Mouse (Mus musculus): ENCODE data around the gene Prex1. TPM values are rescaled to one million over a fixed set of nuclear protein-coding genes. Genes with fewer than 3 reads are reported as not detected.
A peak's percentile ranks its signal among the peaks of the same experiment; 100 is the strongest.

Prex1 gene
- polyA plus RNA-seq, 1 experiment from 2014 or later = 16.1 TPM

DNA sequence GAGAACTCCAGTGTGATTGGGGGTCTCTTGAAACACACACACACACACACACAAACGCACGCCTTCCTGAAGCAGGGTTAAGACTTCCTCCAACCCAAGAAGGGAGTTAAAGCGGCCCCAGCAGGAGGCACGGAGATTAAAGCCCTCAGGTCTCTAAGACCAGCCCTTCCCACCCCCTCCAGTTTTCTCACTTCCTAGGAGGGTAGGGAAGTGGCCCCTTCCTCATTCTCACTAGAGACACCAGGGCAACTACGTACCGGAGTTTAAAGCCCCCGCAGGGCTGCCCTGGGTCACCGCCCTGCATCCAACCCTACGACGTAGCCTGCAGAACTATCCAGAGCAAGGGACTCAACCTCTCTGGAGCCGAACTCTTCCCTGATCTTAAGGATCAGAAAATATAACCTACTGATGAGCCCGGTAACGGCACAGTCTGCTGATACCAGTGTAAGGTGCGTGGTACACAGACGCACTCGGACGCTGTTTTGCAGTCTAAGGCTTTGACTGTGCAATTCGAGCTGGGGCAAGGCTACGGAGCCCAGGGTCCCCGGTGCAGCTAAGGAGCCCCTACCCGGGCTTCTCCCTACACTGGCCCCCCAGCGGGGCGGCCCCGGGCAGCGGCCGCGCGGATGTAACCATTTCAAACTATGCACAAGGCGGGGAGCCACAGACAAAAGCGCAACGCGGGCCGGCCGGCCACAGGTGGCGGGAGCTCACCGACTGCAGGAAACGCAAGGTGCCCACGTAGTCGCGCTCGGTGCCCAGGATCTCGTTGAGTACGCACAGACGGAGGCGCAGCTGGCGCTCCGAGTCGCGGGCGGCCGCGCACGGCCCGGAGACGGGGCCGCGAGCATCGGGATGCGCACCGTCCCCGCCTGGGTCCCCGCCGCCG is 587 bp downstream of the Prex1 start:
- Histone ChIP-seq H3K27me3 (ENCODE audit: control insufficient read depth, insufficient read depth, low read depth, low read length) (peaks cover 3% of the 10 kb centered on the region), H3K9ac (ENCODE audit: low read depth, low read length) (peak overlapping the region; percentile 85), H3K4me2 (ENCODE audit: low read depth, low read length) (peak overlapping the region; percentile 75), H3K4me3 (ENCODE audit: low read depth, low read length) (peak overlapping the region; percentile 72), H3K27ac (ENCODE audit: low read length) (peak overlapping the region; percentile 76), H3K4me1 (ENCODE audit: control insufficient read depth, low read depth, low read length) (peaks cover 50% of the 10 kb centered on the region), H3K36me3 (ENCODE audit: control insufficient read depth, insufficient read depth) (no peaks in the 10 kb centered on the region), H3K9me3 (replicated peaks; ENCODE audit: control insufficient read depth, low read length) (no peaks in the 10 kb centered on the region)
- WGBS (ENCODE audit: insufficient replicate concordance) = under 1% methylated on average over 60 of the region's 64 CpGs
- peak; percentile 33 for ATAC-seq (ENCODE audit: low read depth)

DNA sequence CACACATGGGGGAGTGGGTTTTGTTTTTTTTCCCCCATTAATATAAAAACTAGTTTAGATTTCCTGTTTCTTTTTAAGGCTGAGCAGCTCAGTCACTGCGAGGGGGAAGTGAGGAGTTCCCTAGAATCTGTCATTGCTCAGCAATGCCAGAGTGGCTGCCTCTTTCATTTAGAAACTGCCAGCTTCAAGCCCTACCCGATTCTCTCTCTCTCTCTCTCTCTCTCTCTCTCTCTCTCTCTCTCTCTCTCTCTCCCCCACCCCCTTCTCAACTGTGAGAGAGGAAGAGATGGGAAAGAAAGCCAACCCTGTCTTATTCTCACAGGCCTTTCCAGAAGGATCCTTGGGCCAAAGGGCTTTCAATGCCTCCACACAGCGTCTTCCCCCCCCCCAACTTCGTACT is 1.3 kb downstream of the Prex1 start:
- Histone ChIP-seq H3K27me3 (ENCODE audit: control insufficient read depth, insufficient read depth, low read depth, low read length) (peaks cover 3% of the 10 kb centered on the region), H3K27ac (ENCODE audit: low read length) (peak overlapping the region; percentile 76), H3K9me3 (replicated peaks; ENCODE audit: control insufficient read depth, low read length) (no peaks in the 10 kb centered on the region), H3K9ac (ENCODE audit: low read depth, low read length) (peak overlapping the region; percentile 85), H3K4me3 (ENCODE audit: low read depth, low read length) (peak overlapping the region; percentile 72), H3K36me3 (ENCODE audit: control insufficient read depth, insufficient read depth) (no peaks in the 10 kb centered on the region), H3K4me2 (ENCODE audit: low read depth, low read length) (peak overlapping the region; percentile 75), H3K4me1 (ENCODE audit: control insufficient read depth, low read depth, low read length) (peaks cover 57% of the 10 kb centered on the region)
- WGBS (ENCODE audit: insufficient replicate concordance) = 0% methylated on average over 4 of the region's 4 CpGs
- ATAC-seq (ENCODE audit: low read depth) = no peak

DNA sequence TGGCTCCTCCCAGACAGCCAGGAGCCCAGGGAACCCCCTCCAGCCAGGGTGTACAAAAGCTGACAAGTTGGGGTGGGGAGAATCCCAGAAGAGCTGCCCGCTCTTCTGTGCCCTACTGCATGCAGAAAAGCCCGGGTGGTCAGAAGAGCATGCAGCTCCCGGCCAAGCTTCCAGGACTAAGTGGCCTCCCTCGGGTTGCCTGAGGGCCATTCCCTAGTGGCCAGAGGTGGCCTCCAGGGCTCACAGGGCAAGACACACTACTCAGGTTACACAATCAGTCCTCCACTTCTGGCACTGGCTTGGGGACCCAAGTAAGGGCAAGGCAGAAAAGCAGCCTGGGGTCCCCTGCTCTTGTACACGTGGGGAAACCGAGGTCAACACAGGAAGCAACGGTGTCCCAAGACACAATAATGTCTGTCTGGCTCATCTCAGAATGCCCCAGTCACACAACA is 1.9 kb downstream of the Prex1 start:
- H3K27ac ChIP-seq (ENCODE audit: low read length) = peak overlapping the region; percentile 76
- H3K4me1 ChIP-seq (ENCODE audit: control insufficient read depth, low read depth, low read length) = peaks cover 63% of the 10 kb centered on the region

DNA sequence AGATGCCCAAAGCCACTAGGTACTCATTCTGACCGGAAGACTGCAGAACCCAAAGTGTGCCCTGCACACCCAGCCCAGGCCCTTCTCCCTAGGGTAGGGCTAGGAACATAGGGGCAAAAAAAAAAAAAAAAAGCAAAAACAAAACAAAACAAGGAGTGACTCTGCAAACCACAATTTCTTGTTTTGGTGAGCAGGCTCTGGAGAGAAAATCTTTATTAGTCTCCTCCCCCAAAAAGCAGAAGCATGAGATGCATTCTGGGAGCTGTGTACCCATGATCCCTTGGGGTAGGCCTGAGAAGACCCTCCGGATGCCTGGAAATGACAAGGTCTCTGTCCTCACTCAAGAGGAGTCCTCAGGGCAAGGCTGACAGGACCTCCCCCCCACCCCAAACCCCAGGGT is 3.7 kb downstream of the Prex1 start:
- H3K36me3 ChIP-seq (ENCODE audit: control insufficient read depth, insufficient read depth) = peaks cover 5% of the 10 kb centered on the region
- H3K27me3 ChIP-seq (ENCODE audit: control insufficient read depth, insufficient read depth, low read depth, low read length) = peaks cover 2% of the 10 kb centered on the region
- no peak for ATAC-seq (ENCODE audit: low read depth)
- 55% methylated on average over 2 of the region's 2 CpGs for WGBS (ENCODE audit: insufficient replicate concordance)
- H3K27ac ChIP-seq (ENCODE audit: low read length) = peak overlapping the region; percentile 16
- H3K9ac ChIP-seq (ENCODE audit: low read depth, low read length) = no peak overlapping the region
- peaks cover 76% of the 10 kb centered on the region for H3K4me1 ChIP-seq (ENCODE audit: control insufficient read depth, low read depth, low read length)
- H3K9me3 ChIP-seq (replicated peaks; ENCODE audit: control insufficient read depth, low read length) = peaks cover 3% of the 10 kb centered on the region
- no peak overlapping the region for H3K4me3 ChIP-seq (ENCODE audit: low read depth, low read length)
- no peak overlapping the region for H3K4me2 ChIP-seq (ENCODE audit: low read depth, low read length)

More for the DNA sequence above, 1.9 kb downstream of the Prex1 start:
- H3K9me3 ChIP-seq (replicated peaks; ENCODE audit: control insufficient read depth, low read length) = no peaks in the 10 kb centered on the region
- peak overlapping the region; percentile 75 for H3K4me2 ChIP-seq (ENCODE audit: low read depth, low read length)
- peak overlapping the region; percentile 72 for H3K4me3 ChIP-seq (ENCODE audit: low read depth, low read length)
- no peaks in the 10 kb centered on the region for H3K36me3 ChIP-seq (ENCODE audit: control insufficient read depth, insufficient read depth)
- H3K9ac ChIP-seq (ENCODE audit: low read depth, low read length) = peak overlapping the region; percentile 85
- 23% methylated on average over 7 of the region's 7 CpGs for WGBS (ENCODE audit: insufficient replicate concordance)
- H3K27me3 ChIP-seq (ENCODE audit: control insufficient read depth, insufficient read depth, low read depth, low read length) = peaks cover 3% of the 10 kb centered on the region
- ATAC-seq (ENCODE audit: low read depth) = no peak

DNA sequence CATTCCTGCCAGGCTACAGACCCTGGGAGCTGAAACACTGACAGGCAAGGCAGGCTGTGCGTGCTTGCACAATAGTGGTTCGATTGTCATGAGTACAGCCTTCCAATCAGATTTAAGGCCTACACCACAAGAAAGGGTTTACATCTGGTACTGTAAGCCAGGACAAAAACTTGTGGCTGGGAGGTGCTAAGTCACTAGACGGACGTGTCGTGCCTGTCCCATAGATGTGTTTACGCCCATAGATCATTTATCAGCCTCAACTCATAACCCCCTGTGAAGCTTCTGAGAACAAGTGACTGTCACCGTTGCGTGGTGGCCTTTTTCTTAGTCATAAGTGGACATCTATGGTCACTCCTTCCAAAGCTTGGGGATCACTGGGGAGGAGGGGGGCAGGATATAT is 5.3 kb downstream of the Prex1 start:
- Histone ChIP-seq H3K36me3 (ENCODE audit: control insufficient read depth, insufficient read depth) (peaks cover 10% of the 10 kb centered on the region), H3K9ac (ENCODE audit: low read depth, low read length) (peak overlapping the region; percentile 63), H3K27me3 (ENCODE audit: control insufficient read depth, insufficient read depth, low read depth, low read length) (no peaks in the 10 kb centered on the region), H3K9me3 (replicated peaks; ENCODE audit: control insufficient read depth, low read length) (peaks cover 6% of the 10 kb centered on the region), H3K4me3 (ENCODE audit: low read depth, low read length) (peak overlapping the region; percentile 33), H3K4me2 (ENCODE audit: low read depth, low read length) (peak overlapping the region; percentile 60), H3K27ac (ENCODE audit: low read length) (peak overlapping the region; percentile 94), H3K4me1 (ENCODE audit: control insufficient read depth, low read depth, low read length) (peaks cover 81% of the 10 kb centered on the region)
- 26% methylated on average over 8 of the region's 8 CpGs for WGBS (ENCODE audit: insufficient replicate concordance)
- peak; percentile 60 for ATAC-seq (ENCODE audit: low read depth)

DNA sequence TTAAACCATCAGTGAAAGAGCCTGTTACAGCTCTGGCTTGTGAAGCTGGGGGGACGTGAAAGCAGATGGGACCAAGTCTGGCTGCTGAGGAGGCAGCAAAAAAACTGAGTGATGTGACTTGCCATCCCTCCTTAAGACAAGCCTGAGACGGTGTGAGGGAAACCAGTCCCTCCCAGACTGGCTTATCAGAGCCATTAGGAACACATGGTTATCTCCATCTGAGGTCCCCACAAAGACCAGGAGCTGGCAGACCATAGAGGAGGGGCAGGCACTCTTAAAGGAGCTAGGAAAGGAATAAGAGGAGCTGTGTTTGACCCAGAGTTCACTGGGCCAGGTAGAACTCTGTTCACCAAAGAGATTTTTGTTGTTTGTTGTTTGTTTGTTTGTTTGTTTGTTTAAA is 7.1 kb downstream of the Prex1 start:
- H3K4me1 ChIP-seq (ENCODE audit: control insufficient read depth, low read depth, low read length) = peaks cover 93% of the 10 kb centered on the region
- peak overlapping the region; percentile 40 for H3K9ac ChIP-seq (ENCODE audit: low read depth, low read length)
- peak overlapping the region; percentile 33 for H3K4me3 ChIP-seq (ENCODE audit: low read depth, low read length)

DNA sequence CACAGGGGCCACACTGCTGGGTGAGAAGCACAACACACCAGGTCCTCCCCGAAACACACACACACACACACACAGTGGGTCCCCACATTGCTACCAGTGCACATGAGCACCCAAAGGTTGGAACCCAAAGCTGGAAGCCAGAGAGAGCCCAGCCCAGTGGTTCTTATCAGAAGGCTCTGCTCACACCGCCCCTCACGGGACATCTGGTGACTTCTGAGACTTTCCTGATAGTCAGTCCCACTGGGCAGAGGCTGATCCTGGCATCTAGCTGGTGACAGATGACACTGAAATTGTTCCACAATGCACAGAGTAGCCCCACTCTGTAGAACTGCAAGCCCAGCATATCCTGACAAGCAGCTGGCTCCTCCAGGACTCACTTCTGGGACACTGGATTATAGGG is 10.1 kb downstream of the Prex1 start:
- WGBS (ENCODE audit: insufficient replicate concordance) = 19% methylated on average over 3 of the region's 3 CpGs
- H3K4me2 ChIP-seq (ENCODE audit: low read depth, low read length) = peak overlapping the region; percentile 72
- H3K9ac ChIP-seq (ENCODE audit: low read depth, low read length) = peak overlapping the region; percentile 67
- H3K9me3 ChIP-seq (replicated peaks; ENCODE audit: control insufficient read depth, low read length) = peaks cover 6% of the 10 kb centered on the region
- peak overlapping the region; percentile 56 for H3K4me3 ChIP-seq (ENCODE audit: low read depth, low read length)
- H3K36me3 ChIP-seq (ENCODE audit: control insufficient read depth, insufficient read depth) = peaks cover 10% of the 10 kb centered on the region
- ATAC-seq (ENCODE audit: low read depth) = peak; percentile 84
- H3K4me1 ChIP-seq (ENCODE audit: control insufficient read depth, low read depth, low read length) = peaks cover 92% of the 10 kb centered on the region
- peak overlapping the region; percentile 96 for H3K27ac ChIP-seq (ENCODE audit: low read length)
- H3K27me3 ChIP-seq (ENCODE audit: control insufficient read depth, insufficient read depth, low read depth, low read length) = no peaks in the 10 kb centered on the region

More for the DNA sequence above, 7.1 kb downstream of the Prex1 start:
- ATAC-seq (ENCODE audit: low read depth) = peak; percentile 81
- 22% methylated on average over 2 of the region's 2 CpGs for WGBS (ENCODE audit: insufficient replicate concordance)
- H3K4me2 ChIP-seq (ENCODE audit: low read depth, low read length) = peak overlapping the region; percentile 60
- H3K27ac ChIP-seq (ENCODE audit: low read length) = peak overlapping the region; percentile 94
- peaks cover 10% of the 10 kb centered on the region for H3K36me3 ChIP-seq (ENCODE audit: control insufficient read depth, insufficient read depth)
- H3K27me3 ChIP-seq (ENCODE audit: control insufficient read depth, insufficient read depth, low read depth, low read length) = no peaks in the 10 kb centered on the region
- H3K9me3 ChIP-seq (replicated peaks; ENCODE audit: control insufficient read depth, low read length) = peaks cover 6% of the 10 kb centered on the region

DNA sequence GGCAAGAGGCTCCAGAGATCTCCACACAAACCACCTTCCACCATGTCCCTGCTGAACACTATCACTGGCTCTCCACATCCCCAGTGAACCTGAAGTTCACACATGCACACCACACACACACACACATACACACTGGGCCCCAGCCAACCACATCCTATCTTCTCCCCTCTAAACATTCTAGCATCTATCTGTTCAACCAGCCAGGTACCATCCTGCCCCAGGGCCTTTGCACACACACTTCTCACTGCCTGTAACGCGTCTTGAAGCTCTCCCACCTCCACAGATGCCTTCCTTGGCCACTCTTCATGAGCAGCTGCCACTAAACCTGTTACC is 11.6 kb downstream of the Prex1 start:
- WGBS (ENCODE audit: insufficient replicate concordance) = 83% methylated on average over 2 of the region's 2 CpGs
- H3K9ac ChIP-seq (ENCODE audit: low read depth, low read length) = peak overlapping the region; percentile 67; the same call in 1 of the 2 replicates
- no peaks in the 10 kb centered on the region for H3K27me3 ChIP-seq (ENCODE audit: control insufficient read depth, insufficient read depth, low read depth, low read length)
- no peak for ATAC-seq (ENCODE audit: low read depth)
- H3K4me2 ChIP-seq (ENCODE audit: low read depth, low read length) = peak overlapping the region; percentile 72
- peaks cover 78% of the 10 kb centered on the region for H3K4me1 ChIP-seq (ENCODE audit: control insufficient read depth, low read depth, low read length)
- H3K4me3 ChIP-seq (ENCODE audit: low read depth, low read length) = peak overlapping the region; percentile 56
- H3K27ac ChIP-seq (ENCODE audit: low read length) = peak overlapping the region; percentile 52
- peaks cover 6% of the 10 kb centered on the region for H3K9me3 ChIP-seq (replicated peaks; ENCODE audit: control insufficient read depth, low read length)
- H3K36me3 ChIP-seq (ENCODE audit: control insufficient read depth, insufficient read depth) = peaks cover 10% of the 10 kb centered on the region

Measured in liver, embryonic 16.5 days (tissue).